Mouse (Mus musculus): Measurements from ENCODE around the gene Fggy.

Fggy gene

GRCm38 (mm10) chr4:95590878-95591277, 33.6 kb downstream of the Fggy start:
- DNase-seq (ENCODE audit: low read depth) = no peak

- peak; percentile 19 for DNase-seq (ENCODE audit: low read depth)
Observed at GRCm38 (mm10) chr4:95597208-95597607, 39.9 kb downstream of the Fggy start.

- DNase-seq (ENCODE audit: low read depth) = no peak
Observed at GRCm38 (mm10) chr4:95601776-95602175, 44.5 kb downstream of the Fggy start.

GRCm38 (mm10) chr4:95603254-95603653, 45.9 kb downstream of the Fggy start:
- DNase-seq (ENCODE audit: low read depth) = no peak

- DNase-seq (ENCODE audit: low read depth) = no peak
Observed at GRCm38 (mm10) chr4:95610663-95611062, 53.4 kb downstream of the Fggy start.

- no peak for DNase-seq (ENCODE audit: low read depth)
Observed at GRCm38 (mm10) chr4:95611390-95611789, 54.1 kb downstream of the Fggy start.

- DNase-seq (ENCODE audit: low read depth) = no peak
Observed at GRCm38 (mm10) chr4:95621046-95621445, 63.7 kb downstream of the Fggy start.

- DNase-seq (ENCODE audit: low read depth) = no peak
Observed at GRCm38 (mm10) chr4:95624696-95625095, 67.4 kb downstream of the Fggy start.

GRCm38 (mm10) chr4:95625651-95626050, 68.3 kb downstream of the Fggy start:
- peak; percentile 61 for DNase-seq (ENCODE audit: low read depth)

GRCm38 (mm10) chr4:95626186-95626585, 68.9 kb downstream of the Fggy start:
- DNase-seq (ENCODE audit: low read depth) = no peak

GRCm38 (mm10) chr4:95634903-95635302, 77.6 kb downstream of the Fggy start:
- DNase-seq (ENCODE audit: low read depth) = no peak

GRCm38 (mm10) chr4:95636937-95637749, 79.8 kb downstream of the Fggy start:
- DNase-seq (ENCODE audit: low read depth) = peak; percentile 92

- DNase-seq (ENCODE audit: low read depth) = no peak
Observed at GRCm38 (mm10) chr4:95638063-95638462, 80.8 kb downstream of the Fggy start.

- DNase-seq (ENCODE audit: low read depth) = no peak
Observed at GRCm38 (mm10) chr4:95640831-95641230, 83.5 kb downstream of the Fggy start.

- DNase-seq (ENCODE audit: low read depth) = no peak
Observed at GRCm38 (mm10) chr4:95644048-95644447, 86.7 kb downstream of the Fggy start.

- no peak for DNase-seq (ENCODE audit: low read depth)
Observed at GRCm38 (mm10) chr4:95648801-95649551, 91.7 kb downstream of the Fggy start.

- DNase-seq (ENCODE audit: low read depth) = no peak
Observed at GRCm38 (mm10) chr4:95649552-95649905, 92.2 kb downstream of the Fggy start.

- DNase-seq (ENCODE audit: low read depth) = no peak
Observed at GRCm38 (mm10) chr4:95649980-95650379, 92.7 kb downstream of the Fggy start.

- peak; percentile 25 for DNase-seq (ENCODE audit: low read depth)
Observed at GRCm38 (mm10) chr4:95652044-95652443, 94.7 kb downstream of the Fggy start.

GRCm38 (mm10) chr4:95653296-95653912, 96.1 kb downstream of the Fggy start:
- no peak for DNase-seq (ENCODE audit: low read depth)

- peak; percentile 11 for DNase-seq (ENCODE audit: low read depth)
Observed at GRCm38 (mm10) chr4:95653913-95654301, 96.6 kb downstream of the Fggy start.

GRCm38 (mm10) chr4:95659024-95659423, 101.7 kb downstream of the Fggy start:
- DNase-seq (ENCODE audit: low read depth) = no peak

- no peak for DNase-seq (ENCODE audit: low read depth)
Observed at GRCm38 (mm10) chr4:95663596-95663995, 106.3 kb downstream of the Fggy start.
